Mouse (Mus musculus) heart, embryonic 10.5 days (tissue): Measurements from ENCODE around the gene Esyt1. TPM values are rescaled to one million over a fixed set of nuclear protein-coding genes. Genes with fewer than 3 reads are reported as not detected.
"Not testable (repeated sequence)": the region's sequence is repeated elsewhere in the genome, so short reads cannot be mapped to it uniquely, and the experiment has no call there.

Experiments used
- DNase-seq: peaks from one replicate; pipeline ENCODE4 v3.0.0-alpha.2; 2017; ENCODE audit warnings: low spot score
- H3K27ac ChIP-seq: fragments of 300-500 bp; sonication (generic); 2 replicates; pipeline ENCODE4 v1.5.1; 2016; ENCODE audit warnings: mild to moderate bottlenecking
- H3K27me3 ChIP-seq: fragments of 300-500 bp; sonication (generic); 2 replicates; pipeline ENCODE4 v1.6.1; 2016; ENCODE audit warnings: mild to moderate bottlenecking; ENCODE audit not compliant: poor library complexity, insufficient read depth, severe bottlenecking
- H3K36me3 ChIP-seq: fragments of 300-500 bp; sonication (generic); 2 replicates; pipeline ENCODE4 v1.6.1; 2016; ENCODE audit warnings: mild to moderate bottlenecking, moderate library complexity
- H3K4me1 ChIP-seq: fragments of 300-500 bp; sonication (generic); 2 replicates; pipeline ENCODE4 v1.6.1; 2016; ENCODE audit warnings: mild to moderate bottlenecking
- H3K4me3 ChIP-seq: fragments of 300-500 bp; sonication (generic); 2 replicates; pipeline ENCODE4 v1.5.1; 2016; ENCODE audit warnings: mild to moderate bottlenecking, moderate library complexity
- H3K9me3 ChIP-seq: fragments of 300-500 bp; sonication (generic); 2 replicates; pipeline ENCODE4 v1.6.1; 2016; ENCODE audit warnings: mild to moderate bottlenecking, moderate library complexity
- WGBS: fragments of 180-500 bp; shearing (Covaris S2); methylation state at CpG from one replicate; pipeline ENCODE4 v1.1.7; 2016; 5-methylcytosine and 5-hydroxymethylcytosine counted together
- polyA plus RNA-seq: library from polyadenylated mRNA; unstranded; fragments of >200 nt; fragmentation: Nextera tagmentation; extraction: Ambion mirVana; gene quantifications from 2 replicates; pipeline ENCODE4 v1.2.1, GENCODE M21; 2016

Esyt1 gene
- polyA plus RNA-seq, 1 experiment from 2014 or later, result 17.8 TPM

DNA sequence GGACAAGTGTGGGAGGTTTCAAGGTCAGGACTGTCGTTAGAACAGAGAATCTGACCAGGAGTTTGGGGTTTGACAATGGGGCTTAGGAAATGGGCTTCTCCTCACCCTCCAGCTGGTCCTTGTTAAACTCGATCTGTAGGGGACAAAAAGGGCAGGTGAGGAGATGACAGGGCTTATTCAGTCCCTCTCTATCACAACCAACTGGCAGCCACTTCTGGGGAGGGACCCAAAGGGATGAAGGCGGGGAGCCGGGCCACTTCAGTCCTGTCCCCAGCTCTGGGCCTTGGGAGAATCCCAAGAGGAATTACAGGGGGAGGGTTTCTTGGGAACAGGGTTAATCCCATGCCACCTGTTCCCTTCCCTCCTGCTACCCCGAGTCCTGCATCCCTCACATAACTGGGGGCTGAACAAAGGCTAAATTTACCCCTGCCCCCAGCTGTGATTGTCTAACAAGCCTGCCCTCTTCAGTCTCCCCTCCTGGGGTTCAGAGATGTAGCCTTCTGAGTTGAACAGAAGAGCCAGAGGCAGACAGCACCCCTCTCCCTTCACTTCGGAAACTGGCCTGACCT, 29.1 kb downstream of the Esyt1 start:
- DNase-seq, result no peak
- H3K4me1 ChIP-seq, result peaks cover 52% of the 10 kb centered on the region

DNA sequence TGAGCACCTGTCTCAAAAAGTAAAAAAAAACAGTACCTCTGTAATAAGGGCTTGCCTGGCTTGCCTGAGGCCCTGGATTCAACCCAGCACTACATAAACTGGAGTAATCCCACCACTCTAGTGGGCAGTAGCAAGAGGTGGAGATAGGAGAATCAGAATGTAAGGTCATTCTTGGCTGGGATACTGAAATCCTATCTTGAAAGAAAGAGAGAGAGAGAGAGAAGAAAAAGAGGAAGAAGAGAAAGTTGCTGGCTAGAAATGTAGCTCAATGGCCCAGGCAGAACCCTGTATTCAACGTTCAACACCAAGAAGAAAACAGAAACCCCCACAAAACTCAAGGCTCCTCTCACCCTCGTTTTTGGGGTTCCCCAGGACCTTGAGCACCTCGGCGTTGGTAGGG, 29.8 kb downstream of the Esyt1 start:
- H3K27me3 ChIP-seq, result no peaks in the 10 kb centered on the region
- 82% methylated on average over 4 of the region's 4 CpGs for WGBS
- DNase-seq, result no peak
- peaks cover 59% of the 10 kb centered on the region for H3K4me1 ChIP-seq
- H3K36me3 ChIP-seq, result peaks cover 13% of the 10 kb centered on the region
- H3K27ac ChIP-seq, result 0 out of 2 replicates have a peak overlapping the region, but pooled peaks have one; percentile 59
- no peaks in the 10 kb centered on the region for H3K9me3 ChIP-seq
- peak overlapping the region; percentile 5; the same call in 1 of the 2 replicates for H3K4me3 ChIP-seq

More for the DNA sequence above, 29.1 kb downstream of the Esyt1 start:
- Histone ChIP-seq H3K9me3 (no peaks in the 10 kb centered on the region), H3K27me3 (no peaks in the 10 kb centered on the region), H3K27ac (peak overlapping the region; percentile 59), H3K36me3 (peaks cover 7% of the 10 kb centered on the region), H3K4me3 (peak overlapping the region; percentile 15; the same call in 1 of the 2 replicates)
- WGBS, result 48% methylated on average over 6 of the region's 6 CpGs

DNA sequence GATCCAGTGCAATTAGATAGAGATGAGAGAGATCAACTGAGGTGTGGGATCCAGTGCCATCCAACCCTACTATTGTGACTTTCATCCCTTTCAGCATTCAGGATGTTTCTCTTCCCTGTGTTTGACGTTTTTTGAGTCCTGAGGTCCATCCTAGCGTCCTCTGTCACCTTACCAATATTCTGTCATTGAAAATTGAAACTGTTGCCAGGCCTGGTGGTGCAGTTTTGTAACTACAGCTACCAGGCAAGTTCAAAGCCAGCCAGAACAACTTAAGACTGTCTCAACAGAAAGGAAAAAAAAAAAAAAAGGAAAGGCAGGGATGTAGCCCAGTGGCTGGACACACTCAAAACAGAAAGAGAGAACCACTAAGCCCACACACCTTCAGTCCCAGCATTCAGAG, 30.4 kb downstream of the Esyt1 start:
- Histone ChIP-seq H3K27me3 (no peaks in the 10 kb centered on the region), H3K9me3 (no peaks in the 10 kb centered on the region), H3K27ac (peak overlapping the region; percentile 96), H3K4me3 (peak overlapping the region; percentile 89), H3K36me3 (peaks cover 20% of the 10 kb centered on the region), H3K4me1 (peaks cover 64% of the 10 kb centered on the region)
- DNase-seq, result no peak
- 81% methylated on average over 2 of the region's 2 CpGs for WGBS

DNA sequence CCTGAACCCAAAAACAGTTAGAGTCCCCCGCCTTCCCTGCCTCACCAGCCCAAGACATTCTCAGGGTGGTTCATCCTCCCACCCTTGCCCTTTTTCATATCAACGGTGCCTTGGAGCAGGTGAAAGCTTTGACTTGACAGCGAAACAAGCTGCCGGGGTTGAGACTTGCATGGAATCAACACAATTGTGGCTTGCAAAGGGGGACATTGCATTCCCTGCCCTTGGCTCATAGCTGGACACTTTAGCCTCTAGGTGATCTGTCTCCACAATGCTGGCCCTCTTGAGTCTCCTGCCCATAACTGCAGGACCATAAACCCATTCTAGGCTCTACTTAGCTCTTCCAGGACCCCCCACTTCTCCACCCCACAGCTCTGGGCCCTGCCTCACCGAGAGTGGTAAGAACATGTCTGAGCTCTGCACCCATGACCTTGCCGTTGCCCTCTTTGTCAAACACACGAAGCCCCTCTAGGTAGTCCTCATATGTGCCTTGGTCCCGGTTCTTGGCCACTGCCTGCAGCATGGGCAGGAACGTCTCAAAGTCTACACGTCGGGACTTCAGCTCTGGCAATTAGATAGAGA, 30.9 kb downstream of the Esyt1 start:
- Histone ChIP-seq H3K36me3 (peaks cover 25% of the 10 kb centered on the region), H3K27ac (peak overlapping the region; percentile 96), H3K4me3 (peak overlapping the region; percentile 89), H3K27me3 (no peaks in the 10 kb centered on the region), H3K4me1 (peaks cover 68% of the 10 kb centered on the region), H3K9me3 (no peaks in the 10 kb centered on the region)
- WGBS, result 53% methylated on average over 11 of the region's 11 CpGs
- no peak for DNase-seq

DNA sequence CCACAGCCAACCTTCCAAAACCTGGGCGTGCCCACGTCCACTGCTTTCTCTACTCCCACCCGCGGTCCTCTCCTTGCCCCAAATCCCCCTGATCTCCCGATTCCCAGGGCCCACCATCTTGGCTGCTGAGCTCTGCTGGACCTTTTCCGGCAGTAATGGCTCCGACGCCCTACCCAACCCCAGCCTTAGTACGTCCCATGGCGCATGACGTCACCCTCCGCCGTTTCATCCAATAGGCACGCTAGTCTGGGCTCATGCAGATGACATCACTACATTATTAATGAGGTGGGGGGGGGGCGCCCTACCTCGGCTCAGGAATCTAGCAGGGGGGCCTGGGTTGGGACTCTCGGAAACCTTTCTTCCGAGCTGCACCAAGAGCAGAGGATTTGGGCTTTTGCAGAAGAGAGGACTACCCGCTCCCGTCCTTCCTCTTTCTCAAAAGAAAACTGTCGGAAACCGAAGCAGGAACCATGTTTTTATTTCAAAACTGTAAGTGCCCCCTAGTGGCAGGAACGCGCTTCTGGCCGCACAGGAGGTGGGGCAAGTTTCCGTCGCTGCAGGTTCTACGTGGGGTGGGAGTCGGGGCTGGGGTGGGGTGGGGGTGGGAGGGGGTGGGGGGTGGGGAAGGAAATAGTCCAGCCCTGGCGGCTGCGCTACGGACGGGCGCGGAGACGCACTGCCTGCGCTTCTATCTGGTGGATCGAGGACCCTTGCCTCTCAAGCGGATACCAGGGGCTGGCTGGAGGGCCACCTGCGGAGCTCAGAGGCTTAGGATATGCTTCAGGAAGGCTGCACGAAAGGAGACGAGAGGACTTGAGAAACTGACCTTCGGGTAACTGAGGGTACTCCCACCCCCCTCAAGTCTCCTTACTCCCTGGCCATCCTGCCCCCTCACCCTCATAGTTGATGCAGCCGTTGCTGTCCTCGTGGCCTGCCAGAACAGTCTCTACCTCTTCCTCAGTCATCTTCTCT, 31.7 kb downstream of the Esyt1 start, which contains the start of gene Myl6:
TSS of gene Myl6 (minus strand) at position 451 of the 972 bp plus-strand sequence.
- no peaks in the 10 kb centered on the region for H3K9me3 ChIP-seq
- no peaks in the 10 kb centered on the region for H3K27me3 ChIP-seq
- peak within 1 kb of the TSS; percentile 96 for H3K27ac ChIP-seq
- H3K36me3 ChIP-seq, result peaks cover 33% of the 10 kb centered on the region
- H3K4me3 ChIP-seq, result peak within 1 kb of the TSS; percentile 89
- H3K4me1 ChIP-seq, result peaks cover 68% of the 10 kb centered on the region
- peak; percentile 99 for DNase-seq
- WGBS, result under 1% methylated on average over 45 of the region's 45 CpGs

DNA sequence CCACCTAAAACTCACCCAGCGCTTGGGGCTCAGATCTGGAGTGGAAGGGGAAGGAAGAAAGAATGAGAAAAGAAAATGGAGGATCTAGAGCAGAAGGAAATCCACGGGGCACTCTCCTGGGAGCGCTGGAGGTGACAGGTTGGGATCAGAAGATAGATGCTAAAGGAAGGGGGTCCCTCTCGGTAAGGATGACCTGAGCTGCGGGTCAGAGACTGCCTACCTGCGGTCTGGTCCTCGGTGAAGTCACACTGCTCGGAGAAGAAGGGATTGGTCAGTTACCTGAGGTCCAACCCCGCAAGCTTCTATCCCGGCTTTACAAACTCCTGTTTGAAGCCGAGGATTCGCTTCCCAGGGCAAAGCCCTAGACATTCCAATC, 32.4 kb downstream of the Esyt1 start:
- Histone ChIP-seq H3K36me3 (peaks cover 39% of the 10 kb centered on the region), H3K27ac (peak overlapping the region; percentile 96), H3K4me3 (peak overlapping the region; percentile 89), H3K4me1 (peaks cover 69% of the 10 kb centered on the region), H3K9me3 (no peaks in the 10 kb centered on the region), H3K27me3 (no peaks in the 10 kb centered on the region)
- no peak for DNase-seq
- WGBS, result 0% methylated on average over 12 of the region's 12 CpGs

DNA sequence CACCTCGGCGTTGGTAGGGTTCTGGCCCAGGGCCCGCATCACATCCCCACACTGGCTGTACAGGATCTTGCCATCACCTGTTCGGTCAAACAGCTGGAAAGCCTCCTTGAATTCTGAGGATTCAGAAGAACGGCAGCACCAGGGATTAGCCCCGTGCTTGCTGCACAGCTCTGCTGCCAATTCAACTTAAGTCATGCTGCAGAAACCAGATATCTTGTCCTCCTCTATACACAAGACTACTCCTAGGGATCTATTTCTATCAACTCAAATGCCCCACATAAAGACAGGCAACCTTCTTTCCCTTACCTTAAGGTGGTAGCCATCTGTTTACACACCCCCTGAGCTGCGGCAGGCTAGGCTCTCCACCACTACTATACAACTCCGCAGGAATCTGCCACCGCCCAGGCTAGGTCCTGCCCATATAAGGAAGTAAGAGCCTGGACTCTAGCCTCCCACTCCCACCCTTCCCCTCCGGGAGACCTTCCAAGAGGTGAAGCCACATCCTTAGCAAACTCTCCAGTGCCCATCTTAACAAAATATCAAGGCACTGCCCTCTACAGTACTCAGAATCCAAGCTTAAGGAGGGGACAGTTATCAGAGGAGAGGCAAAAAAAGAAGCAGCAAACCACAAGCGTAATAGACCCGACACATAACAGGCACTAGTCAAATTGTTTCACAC, 32.9 kb downstream of the Esyt1 start:
- WGBS, result 18% methylated on average over 12 of the region's 12 CpGs
- Histone ChIP-seq H3K4me3 (peak overlapping the region; percentile 89), H3K9me3 (no peaks in the 10 kb centered on the region), H3K36me3 (peaks cover 45% of the 10 kb centered on the region), H3K27me3 (no peaks in the 10 kb centered on the region), H3K4me1 (peaks cover 66% of the 10 kb centered on the region), H3K27ac (peak overlapping the region; percentile 96)
- DNase-seq, result peak; percentile 92

DNA sequence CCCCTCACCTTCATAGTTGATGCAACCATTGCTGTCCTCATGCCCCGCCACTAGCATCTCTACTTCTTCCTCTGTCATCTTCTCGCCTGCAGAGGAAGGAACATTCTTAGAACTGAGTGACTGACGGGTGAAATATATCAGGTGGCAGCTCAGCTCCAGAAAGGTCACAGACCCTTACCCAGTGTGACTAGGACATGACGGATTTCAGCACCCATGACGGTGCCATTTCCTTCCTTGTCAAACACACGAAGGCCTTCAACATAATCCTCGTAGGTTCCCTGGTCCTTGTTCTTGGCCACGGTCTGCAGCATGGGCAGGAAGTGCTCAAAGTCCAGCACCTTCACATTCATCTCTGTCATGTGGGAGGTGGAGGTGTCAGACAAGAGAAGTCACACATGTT, 33.6 kb downstream of the Esyt1 start:
- H3K36me3 ChIP-seq, result peaks cover 52% of the 10 kb centered on the region
- WGBS, result 52% methylated on average over 8 of the region's 8 CpGs
- peaks cover 61% of the 10 kb centered on the region for H3K4me1 ChIP-seq

DNA sequence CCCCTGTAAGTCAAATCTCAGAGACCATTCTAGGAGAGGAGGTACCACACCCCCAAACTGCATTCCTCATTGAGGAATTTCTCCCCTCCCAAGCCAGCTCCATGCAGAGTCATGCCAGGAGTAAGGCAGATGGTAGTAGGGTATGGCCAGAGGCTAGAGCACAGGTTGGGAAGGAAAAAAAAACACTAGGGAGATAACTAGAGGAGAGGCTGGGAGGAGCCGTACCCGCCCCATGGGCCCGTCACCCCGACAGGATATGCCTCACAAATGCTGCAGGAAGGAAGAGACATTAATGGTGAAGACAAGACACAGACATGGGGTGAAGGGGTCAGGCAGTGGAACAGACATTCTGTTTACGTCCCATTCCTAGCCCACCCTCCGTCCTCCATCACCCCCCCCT, 34.2 kb downstream of the Esyt1 start:
- Histone ChIP-seq H3K4me1 (peaks cover 56% of the 10 kb centered on the region), H3K27ac (peak overlapping the region; percentile 96), H3K27me3 (no peaks in the 10 kb centered on the region), H3K36me3 (peaks cover 56% of the 10 kb centered on the region), H3K4me3 (peak overlapping the region; percentile 89), H3K9me3 (no peaks in the 10 kb centered on the region)
- DNase-seq, result no peak
- 21% methylated on average over 6 of the region's 6 CpGs for WGBS

More for the DNA sequence above, 33.6 kb downstream of the Esyt1 start:
- DNase-seq, H3K9me3 ChIP-seq, H3K27me3 ChIP-seq: not testable (repeated sequence)
- Histone ChIP-seq H3K27ac (peak overlapping the region; percentile 96), H3K4me3 (peak overlapping the region; percentile 89)

DNA sequence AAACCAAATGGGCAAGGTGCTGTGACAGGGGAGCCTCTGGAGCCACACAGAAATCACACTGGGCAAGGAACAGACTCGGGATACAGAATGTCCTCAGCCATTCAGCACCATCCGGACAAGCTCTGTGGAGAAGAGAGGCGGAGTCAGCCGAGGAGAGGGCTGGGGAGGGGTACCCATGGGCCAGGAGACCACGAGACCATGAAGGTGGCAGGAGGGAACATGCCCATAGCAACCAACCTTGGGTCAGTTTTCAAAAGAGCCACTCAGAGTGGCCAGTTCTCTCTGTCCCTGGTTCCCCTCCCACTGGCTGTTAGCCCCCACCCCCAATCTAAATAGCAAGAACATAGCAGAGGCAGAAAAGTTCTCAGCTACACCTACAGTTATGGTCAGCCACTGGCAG, 34.8 kb downstream of the Esyt1 start:
- Histone ChIP-seq H3K27me3 (no peaks in the 10 kb centered on the region), H3K4me1 (peaks cover 50% of the 10 kb centered on the region), H3K36me3 (peaks cover 62% of the 10 kb centered on the region), H3K4me3 (peak overlapping the region; percentile 89), H3K9me3 (no peaks in the 10 kb centered on the region), H3K27ac (peak overlapping the region; percentile 96)
- 31% methylated on average over 5 of the region's 5 CpGs for WGBS
- DNase-seq, result no peak

DNA sequence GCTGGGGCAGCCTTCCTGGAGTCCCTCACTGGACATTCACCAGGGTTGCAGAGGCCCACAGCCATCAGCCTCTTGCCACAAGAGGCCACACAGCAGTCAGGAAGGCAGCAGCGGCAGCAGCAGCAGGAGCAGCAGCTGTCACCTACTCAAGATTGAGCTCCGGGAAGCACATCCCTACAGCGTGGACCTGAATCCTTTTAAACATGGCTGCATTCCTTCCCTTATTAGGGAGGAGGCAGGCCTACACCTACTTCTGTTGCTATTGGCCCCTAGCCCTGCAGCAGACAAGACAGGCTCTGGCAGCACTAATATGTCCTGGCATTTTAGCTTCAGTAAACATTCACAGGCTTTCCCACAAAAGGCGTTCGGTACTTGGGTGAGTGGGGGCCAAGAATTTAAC, 35.4 kb downstream of the Esyt1 start:
- WGBS, result 30% methylated on average over 5 of the region's 5 CpGs
- peak; percentile 86 for DNase-seq
- Histone ChIP-seq H3K27ac (peak overlapping the region; percentile 96), H3K9me3 (no peaks in the 10 kb centered on the region), H3K4me1 (peaks cover 47% of the 10 kb centered on the region), H3K4me3 (peak overlapping the region; percentile 36; the same call in 1 of the 2 replicates), H3K27me3 (no peaks in the 10 kb centered on the region), H3K36me3 (peaks cover 68% of the 10 kb centered on the region)

DNA sequence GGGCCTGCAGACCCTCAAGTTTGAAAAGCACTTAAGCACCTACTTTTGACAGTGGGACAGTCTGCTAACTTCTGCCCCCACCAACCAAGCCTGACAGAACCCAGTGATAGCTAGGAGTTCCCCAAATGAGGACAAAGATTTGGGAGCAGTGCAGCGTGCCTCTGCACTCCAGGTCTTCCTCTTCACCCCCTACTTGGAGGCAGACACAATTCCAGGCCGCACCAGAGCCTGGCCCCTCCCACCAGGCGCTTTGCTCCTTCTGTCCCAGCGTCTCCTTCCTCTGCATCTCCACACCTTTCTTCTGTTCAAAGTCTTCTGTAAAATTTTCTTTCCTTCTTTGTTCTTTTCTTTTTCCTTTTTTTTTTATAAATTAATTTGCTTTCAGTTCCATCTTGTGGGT, 35.9 kb downstream of the Esyt1 start:
- peak overlapping the region; percentile 36 for H3K4me3 ChIP-seq

More for the DNA sequence above, 35.9 kb downstream of the Esyt1 start:
- Histone ChIP-seq H3K27me3 (no peaks in the 10 kb centered on the region), H3K4me1 (peaks cover 42% of the 10 kb centered on the region), H3K36me3 (peaks cover 71% of the 10 kb centered on the region), H3K27ac (peak overlapping the region; percentile 96), H3K9me3 (no peaks in the 10 kb centered on the region)
- no peak for DNase-seq
- WGBS, result 42% methylated on average over 4 of the region's 4 CpGs
